Mouse (Mus musculus): Measurements from ENCODE around the gene Rnf31. TPM values are rescaled to one million over a fixed set of nuclear protein-coding genes. Genes with fewer than 3 reads are reported as not detected.

Gene Rnf31
- polyA plus RNA-seq, 1 experiment from 2014 or later = 13.2 TPM

GRCm38 (mm10) chr14:55604823-55605222, 13.3 kb downstream of the Rnf31 start:
- Histone ChIP-seq H3K9me3 (ENCODE audit: control insufficient read depth, low read depth, low read length) (no peaks in the 10 kb centered on the region), H3K4me3 (ENCODE audit: low read depth, low read length) (no peak overlapping the region), H3K4me2 (replicated peaks; ENCODE audit: low read depth, low read length) (no peak overlapping the region; the same call in 1 of the 2 replicates), H3K36me3 (ENCODE audit: control insufficient read depth, insufficient read depth, low read length) (peaks cover 50% of the 10 kb centered on the region), H3K4me1 (ENCODE audit: control insufficient read depth, insufficient read depth, low read length) (peaks cover 10% of the 10 kb centered on the region; the same call in 1 of the 2 replicates), H3K27ac (ENCODE audit: low read length) (no peak overlapping the region), H3K27me3 (ENCODE audit: control insufficient read depth, insufficient read depth, low read length) (no peaks in the 10 kb centered on the region), H3K9ac (replicated peaks; ENCODE audit: low read depth, low read length) (0 out of 2 replicates have a peak overlapping the region, but pooled peaks have one; percentile 11)
- 92% methylated on average over 11 of the region's 11 CpGs for WGBS
- ATAC-seq (ENCODE audit: insufficient number of reproducible peaks, insufficient read depth, low FRiP score, low read depth) = no peak

DNA sequence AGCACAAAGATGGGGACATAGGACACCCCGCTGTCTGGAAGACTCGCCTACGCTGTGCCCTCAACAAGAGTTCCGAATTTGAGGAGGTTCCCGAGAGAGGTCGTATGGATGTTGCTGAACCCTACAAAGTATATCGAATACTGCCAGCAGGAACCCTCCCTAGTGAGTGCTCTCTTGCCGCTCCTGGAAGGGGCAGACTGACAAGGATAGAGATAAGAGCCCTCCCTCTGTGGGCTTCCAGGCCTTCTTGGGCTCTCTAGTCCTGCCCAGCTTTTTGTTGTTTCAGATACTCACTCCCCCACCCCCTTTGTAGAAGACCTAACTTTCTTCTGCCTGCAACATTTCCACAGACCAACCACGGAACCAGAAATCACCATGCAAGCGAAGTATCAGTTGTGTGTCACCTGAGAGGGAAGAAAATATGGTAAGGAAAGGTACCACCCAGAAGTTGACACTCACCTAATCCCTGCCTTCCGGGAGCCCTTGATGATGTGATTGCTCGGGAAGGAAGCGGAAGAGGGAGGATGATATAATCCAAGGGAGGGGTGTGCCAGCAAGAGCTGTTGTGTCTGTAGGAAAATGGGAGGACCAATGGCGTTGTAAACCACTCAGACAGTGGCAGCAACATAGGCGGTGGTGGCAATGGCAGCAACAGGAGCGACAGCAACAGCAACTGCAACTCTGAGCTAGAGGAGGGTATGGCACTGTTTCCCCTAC, 14.4 kb downstream of the Rnf31 start:
- H3K27ac ChIP-seq (ENCODE audit: low read length) = no peak overlapping the region
- H3K9me3 ChIP-seq (ENCODE audit: control insufficient read depth, low read depth, low read length) = no peaks in the 10 kb centered on the region
- WGBS = 91% methylated on average over 16 of the region's 16 CpGs
- no peak for ATAC-seq (ENCODE audit: insufficient number of reproducible peaks, insufficient read depth, low FRiP score, low read depth)
- peaks cover 44% of the 10 kb centered on the region for H3K36me3 ChIP-seq (ENCODE audit: control insufficient read depth, insufficient read depth, low read length)
- H3K9ac ChIP-seq (replicated peaks; ENCODE audit: low read depth, low read length) = no peak overlapping the region
- no peak overlapping the region for H3K4me2 ChIP-seq (replicated peaks; ENCODE audit: low read depth, low read length)
- H3K4me3 ChIP-seq (ENCODE audit: low read depth, low read length) = no peak overlapping the region
- no peaks in the 10 kb centered on the region for H3K27me3 ChIP-seq (ENCODE audit: control insufficient read depth, insufficient read depth, low read length)
- peaks cover 10% of the 10 kb centered on the region; the same call in 1 of the 2 replicates for H3K4me1 ChIP-seq (ENCODE audit: control insufficient read depth, insufficient read depth, low read length)

DNA sequence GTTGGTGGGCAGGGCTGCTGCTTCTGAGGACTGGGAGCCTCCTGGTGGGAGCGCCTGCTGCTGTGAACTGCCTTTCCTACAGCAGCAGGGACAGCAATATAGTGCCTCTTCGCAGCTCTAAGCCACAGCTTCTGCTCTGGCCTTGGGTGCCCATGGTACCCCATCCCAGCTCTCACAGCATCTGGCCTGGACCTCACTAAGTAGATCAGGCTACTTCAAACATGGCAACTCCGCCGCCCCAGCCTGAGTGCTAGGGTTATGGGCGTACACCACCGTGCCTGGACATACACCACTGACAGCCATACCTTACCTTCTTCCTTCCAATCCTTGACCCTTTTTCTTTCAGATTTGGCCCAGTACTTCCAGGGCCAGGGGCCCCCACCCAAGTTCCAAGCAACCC, 16.8 kb downstream of the Rnf31 start:
- no peak overlapping the region for H3K4me3 ChIP-seq (ENCODE audit: low read depth, low read length)
- H3K9me3 ChIP-seq (ENCODE audit: control insufficient read depth, low read depth, low read length) = no peaks in the 10 kb centered on the region
- 94% methylated on average over 6 of the region's 6 CpGs for whole genome bisulfite sequencing
- H3K4me2 ChIP-seq (replicated peaks; ENCODE audit: low read depth, low read length) = no peak overlapping the region
- no peaks in the 10 kb centered on the region for H3K27me3 ChIP-seq (ENCODE audit: control insufficient read depth, insufficient read depth, low read length)
- no peak overlapping the region for H3K9ac ChIP-seq (replicated peaks; ENCODE audit: low read depth, low read length)
- H3K36me3 ChIP-seq (ENCODE audit: control insufficient read depth, insufficient read depth, low read length) = peaks cover 23% of the 10 kb centered on the region
- H3K27ac ChIP-seq (ENCODE audit: low read length) = no peak overlapping the region
- H3K4me1 ChIP-seq (ENCODE audit: control insufficient read depth, insufficient read depth, low read length) = peaks cover 8% of the 10 kb centered on the region; the same call in 1 of the 2 replicates
- ATAC-seq (ENCODE audit: insufficient number of reproducible peaks, insufficient read depth, low FRiP score, low read depth) = no peak

- Histone ChIP-seq H3K9ac (replicated peaks; ENCODE audit: low read depth, low read length) (no peak overlapping the region), H3K36me3 (ENCODE audit: control insufficient read depth, insufficient read depth, low read length) (peaks cover 1% of the 10 kb centered on the region; the same call in 1 of the 2 replicates), H3K9me3 (ENCODE audit: control insufficient read depth, low read depth, low read length) (no peaks in the 10 kb centered on the region), H3K4me2 (replicated peaks; ENCODE audit: low read depth, low read length) (no peak overlapping the region), H3K4me3 (ENCODE audit: low read depth, low read length) (no peak overlapping the region), H3K4me1 (ENCODE audit: control insufficient read depth, insufficient read depth, low read length) (no peaks in the 10 kb centered on the region), H3K27ac (ENCODE audit: low read length) (no peak overlapping the region), H3K27me3 (ENCODE audit: control insufficient read depth, insufficient read depth, low read length) (no peaks in the 10 kb centered on the region)
- WGBS = 68% methylated on average over 6 of the region's 6 CpGs
- no peak for ATAC-seq (ENCODE audit: insufficient number of reproducible peaks, insufficient read depth, low FRiP score, low read depth)
These were observed 21.8 kb downstream of the Rnf31 start for GRCm38 (mm10) chr14:55613346-55613745.

- no peaks in the 10 kb centered on the region for H3K4me1 ChIP-seq (ENCODE audit: control insufficient read depth, insufficient read depth, low read length)
- ATAC-seq (ENCODE audit: insufficient number of reproducible peaks, insufficient read depth, low FRiP score, low read depth) = no peak
- WGBS = 79% methylated on average over 7 of the region's 7 CpGs
These were observed 23.2 kb downstream of the Rnf31 start for GRCm38 (mm10) chr14:55614565-55615178.

DNA sequence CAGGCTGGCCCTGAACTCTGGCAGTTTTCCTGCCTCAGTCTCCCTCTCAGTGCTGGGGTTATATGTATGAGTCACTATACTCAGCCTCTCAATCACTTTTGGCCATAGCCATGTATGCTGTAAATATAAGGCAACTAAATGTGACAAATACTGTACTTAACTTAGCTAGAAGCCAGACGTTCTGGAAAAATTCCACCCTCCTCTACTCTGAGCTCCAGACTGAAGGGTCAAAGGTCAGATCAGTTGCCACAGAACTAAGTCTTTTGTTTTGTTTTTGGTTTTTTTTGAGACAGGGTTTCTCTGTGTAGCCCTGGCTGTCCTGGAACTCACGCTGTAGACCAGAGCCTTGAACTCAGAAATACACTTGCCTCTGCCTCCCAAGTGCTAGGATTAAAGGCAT, 24.4 kb downstream of the Rnf31 start:
- no peak overlapping the region for H3K27ac ChIP-seq (ENCODE audit: low read length)
- ATAC-seq (ENCODE audit: insufficient number of reproducible peaks, insufficient read depth, low FRiP score, low read depth) = no peak
- H3K4me2 ChIP-seq (replicated peaks; ENCODE audit: low read depth, low read length) = no peak overlapping the region
- WGBS = 48% methylated on average over 2 of the region's 2 CpGs
- H3K9me3 ChIP-seq (ENCODE audit: control insufficient read depth, low read depth, low read length) = no peaks in the 10 kb centered on the region
- no peak overlapping the region for H3K9ac ChIP-seq (replicated peaks; ENCODE audit: low read depth, low read length)
- no peaks in the 10 kb centered on the region for H3K4me1 ChIP-seq (ENCODE audit: control insufficient read depth, insufficient read depth, low read length)
- H3K27me3 ChIP-seq (ENCODE audit: control insufficient read depth, insufficient read depth, low read length) = no peaks in the 10 kb centered on the region
- H3K4me3 ChIP-seq (ENCODE audit: low read depth, low read length) = no peak overlapping the region
- no peaks in the 10 kb centered on the region for H3K36me3 ChIP-seq (ENCODE audit: control insufficient read depth, insufficient read depth, low read length)

More at GRCm38 (mm10) chr14:55614565-55615178, 23.2 kb downstream of the Rnf31 start:
- Histone ChIP-seq H3K27me3 (ENCODE audit: control insufficient read depth, insufficient read depth, low read length) (no peaks in the 10 kb centered on the region), H3K27ac (ENCODE audit: low read length) (no peak overlapping the region), H3K4me3 (ENCODE audit: low read depth, low read length) (no peak overlapping the region), H3K4me2 (replicated peaks; ENCODE audit: low read depth, low read length) (no peak overlapping the region), H3K9ac (replicated peaks; ENCODE audit: low read depth, low read length) (no peak overlapping the region), H3K36me3 (ENCODE audit: control insufficient read depth, insufficient read depth, low read length) (no peaks in the 10 kb centered on the region), H3K9me3 (ENCODE audit: control insufficient read depth, low read depth, low read length) (no peaks in the 10 kb centered on the region)

DNA sequence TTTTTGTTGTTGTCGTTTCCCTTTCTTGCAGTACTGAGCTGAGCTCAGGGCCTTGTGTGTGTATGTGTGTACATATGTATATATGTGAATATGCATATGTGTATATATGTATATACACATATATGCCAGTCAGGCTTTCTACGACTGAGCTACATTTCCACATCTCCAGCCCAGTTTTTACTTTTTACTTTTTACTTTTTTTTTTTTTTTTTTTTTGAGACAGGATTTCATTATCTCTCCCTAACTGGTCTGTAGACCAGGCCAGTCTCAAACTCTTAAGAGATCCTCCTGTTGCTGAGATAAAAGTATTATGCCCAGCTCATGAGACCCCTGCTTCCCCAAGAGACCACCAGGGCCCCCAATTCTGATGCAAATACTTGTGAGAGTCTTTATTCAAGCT, 25.3 kb downstream of the Rnf31 start:
- Histone ChIP-seq H3K4me3 (ENCODE audit: low read depth, low read length) (no peak overlapping the region), H3K9me3 (ENCODE audit: control insufficient read depth, low read depth, low read length) (no peaks in the 10 kb centered on the region), H3K27ac (ENCODE audit: low read length) (no peak overlapping the region), H3K4me1 (ENCODE audit: control insufficient read depth, insufficient read depth, low read length) (no peaks in the 10 kb centered on the region), H3K27me3 (ENCODE audit: control insufficient read depth, insufficient read depth, low read length) (no peaks in the 10 kb centered on the region), H3K36me3 (ENCODE audit: control insufficient read depth, insufficient read depth, low read length) (no peaks in the 10 kb centered on the region), H3K4me2 (replicated peaks; ENCODE audit: low read depth, low read length) (no peak overlapping the region), H3K9ac (replicated peaks; ENCODE audit: low read depth, low read length) (no peak overlapping the region)
- ATAC-seq (ENCODE audit: insufficient number of reproducible peaks, insufficient read depth, low FRiP score, low read depth) = no peak
- 79% methylated on average over 2 of the region's 2 CpGs for WGBS

DNA sequence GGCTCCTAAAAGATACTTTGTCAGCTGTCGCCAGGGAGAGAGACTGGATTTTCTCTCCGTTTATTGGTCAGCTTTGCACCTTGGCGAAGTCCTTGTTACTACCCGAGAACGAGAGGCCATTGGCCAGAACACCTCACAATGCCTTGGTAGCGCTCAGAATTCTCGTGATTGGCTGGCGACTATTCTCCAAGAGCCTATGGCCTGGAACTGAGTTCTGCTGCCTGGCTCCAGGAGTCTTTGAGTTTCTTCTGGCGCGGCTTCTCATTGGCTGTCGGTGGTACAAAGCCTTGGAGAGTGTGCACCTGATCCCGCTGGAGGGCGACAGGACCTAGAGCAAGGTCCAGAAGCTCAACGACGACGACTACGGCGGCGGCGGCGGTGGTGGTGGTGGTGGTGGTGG, 26.3 kb downstream of the Rnf31 start, which contains the start of gene Rec8:
Gene Rec8, plus strand, starts transcription at position 216 of the 400 bp plus-strand sequence.
- Histone ChIP-seq H3K4me3 (ENCODE audit: low read depth, low read length) (peak within 1 kb of the TSS; percentile 24), H3K9me3 (ENCODE audit: control insufficient read depth, low read depth, low read length) (no peaks in the 10 kb centered on the region), H3K36me3 (ENCODE audit: control insufficient read depth, insufficient read depth, low read length) (no peaks in the 10 kb centered on the region; the same call in 1 of the 2 replicates), H3K9ac (replicated peaks; ENCODE audit: low read depth, low read length) (0 out of 2 replicates have a peak within 1 kb of the TSS, but pooled peaks have one; percentile 18), H3K4me1 (ENCODE audit: control insufficient read depth, insufficient read depth, low read length) (no peaks in the 10 kb centered on the region), H3K4me2 (replicated peaks; ENCODE audit: low read depth, low read length) (peak within 1 kb of the TSS; percentile 39), H3K27me3 (ENCODE audit: control insufficient read depth, insufficient read depth, low read length) (no peaks in the 10 kb centered on the region), H3K27ac (ENCODE audit: low read length) (no peak within 1 kb of the TSS)
- WGBS = 23% methylated on average over 21 of the region's 21 CpGs
- ATAC-seq (ENCODE audit: insufficient number of reproducible peaks, insufficient read depth, low FRiP score, low read depth) = peak; percentile 88

Data from stomach, embryonic 14.5 days (tissue).